Mouse (Mus musculus): ENCODE measurements at regions not wholly inside any gene's neighbourhood (a gene's known extent, or its start where the extent isn't known, plus 50 kb on each side); places are given as distances from the start of the nearest gene placed in this dataset.

DNA sequence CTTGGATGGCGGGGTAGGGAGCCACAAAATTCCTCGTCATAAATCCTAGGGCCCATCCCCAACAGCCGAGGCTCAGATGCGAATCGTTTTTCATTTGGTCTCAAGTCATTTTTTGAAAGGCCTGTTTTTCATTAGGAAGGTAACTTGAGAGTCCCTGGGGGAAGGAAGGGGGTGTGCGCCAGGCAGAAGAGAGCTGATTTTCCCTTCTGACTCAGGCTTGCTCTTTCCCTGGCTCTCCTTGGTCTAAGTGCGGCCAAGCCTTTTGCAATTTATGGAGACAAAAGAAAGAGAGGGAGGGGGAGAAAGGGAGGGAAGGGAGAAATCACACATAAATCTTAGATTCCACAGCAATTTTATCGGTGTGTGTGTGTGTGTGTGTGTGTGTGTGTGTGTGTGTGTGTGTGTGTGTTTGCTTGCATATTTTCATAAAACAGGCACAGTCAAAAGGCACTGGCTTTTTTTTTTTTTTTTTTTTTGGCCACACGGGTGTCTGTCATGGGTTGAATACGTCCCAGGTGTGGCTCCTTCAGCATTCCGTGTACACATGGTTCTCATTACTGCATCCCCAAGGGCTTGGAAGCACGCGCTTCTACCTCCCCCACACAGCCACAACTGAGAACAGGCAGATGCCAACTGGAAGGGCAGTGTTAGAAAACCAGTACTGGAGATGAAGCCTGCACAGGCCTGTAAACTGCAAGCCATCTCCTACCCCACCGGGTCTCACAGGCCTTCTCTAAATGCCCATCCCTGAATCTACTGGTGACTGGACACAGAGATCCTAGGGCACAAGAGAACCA is 191.8 kb upstream of the Dapk1 start:
- TF ChIP-seq CTCF (conservative IDR thresholded peaks at IDR 0.05; ENCODE audit: insufficient read depth, insufficient read length, low read depth, low read length) (no peak), POLR2A (IDR thresholded peaks at IDR 0.05; ENCODE audit: low read depth, low read length) (no peak)

Data from kidney, adult 2 months (tissue).